Mouse (Mus musculus): Measurements from ENCODE around the gene Tjp1. TPM values are rescaled to one million over a fixed set of nuclear protein-coding genes. Genes with fewer than 3 reads are reported as not detected.

Gene Tjp1
- total RNA-seq, 2 experiments from 2014 or later = 26.1 to 32.7 TPM

DNA sequence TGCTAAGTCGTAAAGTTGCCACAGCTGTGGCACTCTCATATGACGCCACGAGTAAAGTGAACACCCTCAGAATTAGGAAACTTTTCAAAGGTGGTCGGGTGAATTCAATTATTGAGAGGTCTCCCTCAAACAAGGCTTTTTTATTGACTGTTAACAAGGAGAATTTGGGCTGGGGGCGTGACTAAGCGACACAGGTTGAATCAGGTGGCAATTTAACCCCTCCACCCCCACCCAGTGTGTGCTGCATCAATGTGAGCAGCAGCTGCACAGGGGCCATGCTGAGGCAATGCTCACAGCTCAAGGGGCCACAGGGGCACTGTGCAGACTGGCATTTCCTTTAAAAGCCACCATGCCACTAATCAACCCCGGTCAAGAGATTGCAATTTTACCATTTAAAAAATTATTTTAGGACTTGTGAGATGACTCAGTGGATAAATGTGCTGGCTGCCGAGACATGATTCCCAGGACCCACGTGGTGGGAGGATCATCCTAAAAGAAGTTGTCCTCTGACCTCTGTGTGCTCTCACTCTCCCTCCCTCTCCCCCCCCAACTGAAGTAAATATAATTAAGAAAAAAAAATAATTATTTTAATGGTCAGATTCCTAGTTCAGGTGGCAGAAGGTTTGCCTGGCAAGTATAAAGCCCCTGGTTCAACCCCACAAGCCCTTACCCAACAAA is 96.4 kb downstream of the Tjp1 start:
- DNase-seq = no peak

DNA sequence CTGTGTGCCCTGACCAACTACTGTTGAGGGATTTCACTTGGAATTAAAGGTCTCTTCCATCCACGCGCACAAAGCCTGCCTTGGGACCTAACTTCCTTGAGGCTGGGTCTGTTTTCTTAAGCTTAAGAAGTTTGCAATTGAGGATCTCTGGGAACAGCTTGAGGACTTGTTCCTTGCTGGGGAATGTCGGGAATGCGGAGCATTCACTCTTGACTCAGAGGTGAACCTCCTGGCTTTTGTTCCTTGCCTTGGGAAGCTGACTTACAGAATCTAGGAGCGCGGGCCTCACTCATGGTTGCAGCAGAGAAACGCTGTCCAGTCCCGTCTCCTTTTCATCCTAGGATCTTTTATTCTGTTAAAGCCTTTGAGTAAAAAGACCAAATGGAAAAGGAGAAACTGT is 97.2 kb downstream of the Tjp1 start:
- DNase-seq = no peak

DNA sequence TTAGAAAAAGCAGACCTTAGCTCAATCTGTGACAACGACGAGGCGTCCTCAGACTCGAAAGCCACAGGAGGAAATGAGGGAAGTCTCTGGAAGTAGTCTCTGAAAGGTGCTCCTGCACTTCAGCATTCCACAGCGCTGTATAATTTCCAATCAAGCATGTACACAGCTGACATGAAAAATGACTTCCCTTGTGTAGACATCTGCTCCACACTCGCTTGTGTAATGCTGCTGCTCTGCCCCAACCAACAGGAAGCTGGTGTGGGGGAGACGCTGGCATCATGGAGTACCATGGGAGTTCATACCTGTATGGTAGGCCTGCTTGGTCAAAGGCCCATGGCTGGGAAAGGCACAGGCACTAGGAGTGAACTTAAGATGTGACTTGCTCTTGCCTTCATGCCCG is 103.1 kb downstream of the Tjp1 start:
- no peak for DNase-seq

DNA sequence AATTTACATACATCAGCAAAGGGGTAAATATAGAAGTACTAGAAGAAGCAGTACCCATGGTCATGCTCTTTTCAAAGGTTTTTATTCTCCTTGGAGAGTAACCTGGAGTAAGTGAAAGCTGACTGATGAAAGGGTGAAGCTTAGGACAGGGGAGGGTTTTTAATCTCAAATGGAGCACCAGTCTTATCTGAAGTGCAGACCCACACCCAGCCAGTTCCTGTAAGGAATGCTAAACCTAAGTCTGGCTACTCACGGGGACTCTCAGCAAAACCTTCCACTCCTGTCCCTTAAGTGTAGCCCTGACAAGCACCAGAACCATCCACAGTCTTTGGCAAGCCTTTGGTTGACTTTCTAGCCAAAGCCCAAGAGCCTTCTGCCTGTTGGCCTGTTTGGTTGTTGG is 105.1 kb downstream of the Tjp1 start:
- no peak for DNase-seq

DNA sequence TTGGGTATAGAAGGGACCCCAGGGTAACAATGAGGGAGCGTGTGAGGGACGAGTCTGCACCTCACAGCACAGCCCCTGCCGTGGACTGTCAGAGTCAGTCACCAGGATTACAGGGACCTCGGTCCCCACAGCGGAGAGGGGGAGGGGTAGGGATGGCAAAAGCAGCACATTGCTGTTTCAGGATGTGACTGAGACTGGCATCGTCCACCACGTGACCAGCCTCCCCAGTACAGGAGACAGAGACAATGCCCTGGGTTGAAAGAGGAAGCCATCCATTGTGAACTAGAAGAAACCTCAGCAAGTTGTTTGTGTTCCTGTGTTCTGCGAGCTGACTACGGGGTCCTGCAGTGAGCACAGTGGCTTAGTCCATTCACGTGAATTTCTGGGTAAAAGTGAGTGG is 106.1 kb downstream of the Tjp1 start:
- DNase-seq = peak; percentile 20

DNA sequence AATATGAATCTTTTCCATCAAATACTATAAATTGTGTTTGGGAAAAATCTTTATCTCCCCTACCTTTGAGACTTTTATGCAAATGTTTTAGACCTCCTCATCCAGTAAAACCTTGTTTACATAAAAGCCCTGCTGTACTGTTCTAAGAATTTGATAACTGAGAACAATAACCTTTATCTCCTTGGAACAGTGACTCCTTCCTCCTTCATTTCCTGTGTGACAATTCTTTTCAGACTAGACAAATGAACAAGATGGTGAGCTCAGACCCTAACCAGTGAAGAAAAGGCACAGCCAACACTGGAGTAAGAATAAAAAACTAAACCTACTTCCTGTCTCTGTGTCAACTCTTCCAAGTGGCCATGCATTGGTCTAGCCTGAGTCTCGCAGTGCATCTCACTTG is 107.7 kb downstream of the Tjp1 start:
- DNase-seq = no peak

DNA sequence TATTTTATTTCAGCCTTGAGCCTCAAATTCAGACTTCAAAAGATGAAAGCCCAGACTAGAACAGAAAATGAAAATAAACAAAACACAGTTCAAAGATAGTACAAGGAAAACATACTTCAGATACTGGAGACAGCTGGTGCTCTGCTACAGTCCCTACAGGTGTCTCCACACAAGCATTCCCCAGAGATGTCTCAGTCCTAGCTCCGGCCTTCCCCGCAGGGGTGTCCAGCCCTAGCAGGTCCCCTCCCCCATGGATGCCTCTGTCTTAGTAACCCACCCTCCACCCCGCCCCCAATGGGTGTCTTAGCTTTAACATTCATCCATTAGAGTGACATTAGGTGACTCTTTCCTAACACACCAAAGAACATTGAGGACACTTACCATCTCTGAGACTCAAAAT is 108.6 kb downstream of the Tjp1 start:
- DNase-seq = no peak

DNA sequence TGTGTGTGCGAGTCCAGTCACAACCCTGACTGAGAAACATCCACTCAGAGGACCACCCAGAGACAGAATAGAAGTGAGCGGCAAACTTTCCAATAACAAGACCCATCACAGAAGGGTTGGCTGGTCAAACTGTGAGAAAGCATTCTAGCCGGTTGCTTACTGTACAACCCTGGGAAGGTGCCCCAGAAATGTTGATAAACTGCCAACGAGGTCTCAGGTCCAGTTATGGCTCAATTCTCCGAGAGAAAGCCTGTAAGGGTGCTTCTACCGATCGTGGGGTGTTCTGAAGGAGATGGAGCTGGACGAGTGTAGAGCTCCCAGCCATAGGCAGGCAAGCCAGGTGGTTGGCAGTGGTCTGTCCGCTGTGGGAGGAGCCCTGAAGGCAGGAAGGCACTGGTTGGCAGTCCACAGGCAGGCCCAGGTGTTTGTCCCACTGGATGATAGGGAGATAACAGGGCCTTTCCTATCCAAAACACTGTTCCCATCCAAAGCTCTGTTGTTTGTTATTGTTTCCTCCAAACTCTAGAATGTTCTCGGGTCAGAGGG is 109.1 kb downstream of the Tjp1 start:
- no peak for DNase-seq

DNA sequence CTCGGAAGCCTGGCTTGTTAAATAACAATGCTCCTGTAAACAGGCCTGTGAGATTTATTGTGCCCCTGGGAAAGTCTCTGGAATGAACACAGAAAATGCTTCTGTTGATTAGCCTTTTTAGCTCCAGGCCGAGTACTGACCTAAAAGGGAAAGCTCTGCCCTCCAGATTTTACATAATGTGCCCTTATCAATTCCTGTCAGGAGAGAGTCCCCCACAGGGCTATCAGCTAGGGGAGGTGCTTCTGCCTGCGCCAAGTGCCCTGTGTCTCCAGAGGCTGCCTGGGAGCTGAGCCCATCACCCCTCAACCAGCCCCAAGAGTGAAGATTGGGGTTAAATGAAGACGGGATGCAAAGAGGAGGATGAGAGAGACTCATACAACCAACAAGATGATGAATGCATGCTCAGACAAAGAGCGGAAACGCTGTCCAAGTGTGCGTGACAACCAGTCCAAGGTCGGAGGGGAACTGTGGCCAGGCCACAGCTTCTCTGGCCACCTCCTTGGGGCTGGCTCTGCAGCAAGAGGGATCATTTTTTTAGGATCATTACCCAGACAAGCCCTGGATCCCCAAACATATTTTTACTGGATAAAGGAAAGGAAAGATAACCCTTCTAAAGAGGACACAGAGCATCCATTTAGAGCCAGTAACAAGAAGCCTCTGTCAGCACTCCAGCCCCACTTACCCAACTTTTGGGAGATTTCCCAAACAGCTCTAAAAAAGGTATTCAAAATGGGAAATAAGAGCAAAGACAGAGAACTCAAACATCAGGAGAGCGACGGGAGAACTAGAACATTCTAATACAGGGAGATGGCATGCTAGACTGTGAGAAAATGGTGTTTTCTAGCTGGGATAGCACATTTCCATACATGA is 110.1 kb downstream of the Tjp1 start:
- peak; percentile 37 for DNase-seq

DNA sequence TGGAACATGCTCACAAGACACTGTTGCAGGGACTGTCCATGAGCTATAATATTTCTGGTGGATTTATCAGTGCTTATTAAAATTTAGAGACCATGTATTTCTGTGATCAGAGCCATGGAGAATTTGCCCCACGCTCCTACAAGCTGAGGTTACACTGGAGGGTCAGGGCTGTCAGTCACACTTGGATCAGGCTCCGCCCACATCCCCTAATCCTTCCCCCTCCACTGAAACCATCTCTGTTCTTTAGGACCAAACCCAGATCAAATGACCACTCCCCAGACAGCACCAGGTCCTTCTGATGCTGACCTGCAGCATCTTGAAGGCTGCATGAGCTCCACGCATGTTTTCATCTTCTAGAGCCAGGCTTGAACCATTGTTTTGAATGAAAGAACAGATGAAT is 111.1 kb downstream of the Tjp1 start:
- DNase-seq = no peak

DNA sequence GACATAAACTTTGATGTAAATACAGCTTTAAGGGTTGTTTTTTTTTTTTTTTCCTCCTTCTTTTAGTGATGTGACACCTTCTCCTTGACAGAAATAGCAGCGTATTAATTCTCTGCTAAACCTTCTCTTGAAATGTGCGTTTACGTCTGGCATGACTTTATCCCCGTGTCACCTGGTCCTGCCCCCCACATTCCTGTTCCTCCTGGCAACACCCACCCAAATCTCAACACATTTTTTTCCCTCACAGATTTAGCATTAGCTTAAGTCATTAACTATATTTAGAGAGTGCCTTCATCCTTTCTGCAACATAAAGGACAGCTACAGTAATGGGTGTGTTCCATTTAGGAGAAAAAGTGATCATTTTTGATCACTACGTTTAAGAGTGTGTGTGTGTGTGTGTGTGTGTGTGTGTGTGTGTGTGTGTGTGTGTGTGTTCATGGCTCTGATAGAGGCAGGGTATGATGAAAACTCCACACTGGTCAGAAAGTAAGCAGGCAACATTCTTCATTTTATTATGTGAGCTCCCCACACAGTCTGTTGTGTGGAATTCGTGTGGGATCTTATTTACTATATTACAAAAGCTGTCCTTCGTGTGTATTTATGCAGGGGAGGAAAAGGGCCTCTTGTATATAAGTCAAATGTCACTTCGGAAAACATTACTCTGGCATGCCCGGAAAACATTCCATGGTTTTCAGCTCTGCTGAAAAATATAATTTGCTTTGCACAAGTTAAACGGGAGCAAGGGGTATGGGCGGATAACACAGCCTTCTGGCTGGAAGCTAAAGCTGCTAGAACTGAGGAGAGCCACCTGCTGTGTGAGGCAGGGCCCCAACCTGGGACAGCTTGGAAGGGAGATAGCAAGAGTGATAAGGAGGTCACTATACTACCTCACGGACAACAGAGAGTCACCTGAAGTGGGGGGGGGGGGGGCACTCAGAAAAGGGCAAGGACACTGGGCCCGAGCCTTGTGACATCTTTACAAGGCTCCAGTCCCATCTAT is 113.3 kb downstream of the Tjp1 start:
- no peak for DNase-seq

DNA sequence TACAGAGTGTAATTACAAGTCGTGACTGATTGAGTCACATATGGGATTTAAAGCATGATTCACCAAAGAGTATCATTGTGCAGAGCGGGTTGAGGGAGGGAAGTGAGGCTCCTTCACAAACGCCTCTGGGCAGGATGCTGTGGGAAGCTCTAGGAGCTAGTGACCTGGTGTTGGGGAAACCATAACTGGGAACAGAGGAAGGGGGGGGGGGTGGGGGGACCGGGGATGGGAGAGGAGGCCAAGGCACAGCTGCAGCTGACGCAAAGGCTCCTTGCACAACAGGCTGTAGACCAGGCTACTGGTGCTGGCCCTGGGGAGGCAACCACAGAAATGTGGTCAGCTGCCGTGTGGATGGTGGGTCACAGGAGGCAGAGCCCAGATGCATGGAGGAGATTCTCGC is 116.9 kb downstream of the Tjp1 start:
- peak; percentile 46 for DNase-seq

DNA sequence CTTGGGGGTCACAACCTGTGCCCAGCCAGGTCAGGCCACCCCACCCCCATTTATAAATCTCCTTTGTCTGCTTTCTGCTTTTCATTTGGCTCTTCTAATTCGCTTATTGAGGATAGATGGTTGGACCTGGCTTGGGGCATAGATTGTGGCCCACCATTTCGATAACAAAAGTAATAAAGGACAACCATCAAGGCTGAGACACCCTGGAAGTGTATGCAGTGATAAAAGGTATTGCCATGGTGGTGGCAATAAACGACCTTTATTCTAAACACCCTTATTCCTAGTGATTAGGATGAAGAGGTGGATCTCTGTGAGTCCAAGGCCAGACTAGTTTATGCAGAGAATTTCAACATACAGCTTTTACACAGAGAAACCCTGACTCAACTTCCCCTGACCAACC is 121.2 kb downstream of the Tjp1 start:
- DNase-seq = no peak

DNA sequence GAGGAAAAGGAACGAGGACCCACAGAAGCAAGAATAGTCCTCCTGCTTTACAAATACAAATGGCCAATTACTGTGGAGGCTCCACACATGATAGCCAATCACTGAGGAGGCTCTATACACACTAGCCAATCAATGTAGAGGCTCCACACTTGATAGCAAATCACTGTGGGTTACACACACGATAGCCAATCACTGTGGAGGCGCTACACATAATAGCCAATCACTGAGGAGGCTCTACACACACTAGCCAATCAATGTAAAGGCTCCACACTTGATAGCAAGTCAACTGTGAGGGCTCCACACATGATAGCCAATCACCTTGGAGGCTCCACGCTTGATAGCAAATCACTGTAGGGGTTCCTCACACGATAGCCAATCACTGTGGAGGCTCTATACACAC is 125.1 kb downstream of the Tjp1 start:
- DNase-seq = no peak

DNA sequence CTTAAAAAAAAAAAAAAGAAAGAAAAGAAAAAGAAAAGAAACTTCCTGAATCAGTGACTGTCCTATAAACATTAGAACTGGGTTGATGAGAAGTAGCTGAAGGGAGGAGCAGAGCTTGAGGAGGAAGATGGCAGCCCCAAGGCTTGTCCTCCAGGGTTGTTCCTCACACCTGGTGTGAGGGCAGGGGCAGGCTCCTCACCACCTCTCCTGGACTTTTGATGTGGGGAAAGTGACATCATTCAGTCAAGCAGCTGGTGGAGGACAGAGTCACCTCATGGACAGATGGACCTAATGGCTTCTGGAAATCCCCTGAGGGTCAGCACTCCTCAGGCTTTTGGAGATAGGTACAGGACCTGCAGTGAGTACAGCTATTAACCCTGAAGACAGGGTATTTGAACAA is 126.0 kb downstream of the Tjp1 start:
- DNase-seq = no peak

DNA sequence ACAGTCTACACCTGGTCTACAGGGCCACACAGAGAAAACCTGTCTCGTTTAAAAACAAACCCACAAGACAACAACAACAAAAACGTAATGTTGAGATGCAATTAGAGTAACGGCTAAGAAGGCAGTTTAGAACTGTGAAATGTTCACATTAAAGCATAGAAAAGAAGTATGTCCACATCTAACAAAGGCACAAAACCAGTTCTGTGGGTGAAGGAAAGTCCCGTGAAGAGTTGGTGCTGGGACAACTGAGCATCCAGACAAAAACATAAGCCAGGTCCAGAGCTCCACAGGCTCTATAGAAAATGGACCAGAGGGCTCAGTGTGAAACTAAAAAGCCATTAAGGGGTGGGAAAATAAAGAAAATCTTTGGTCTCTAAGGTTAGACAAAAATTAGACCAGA is 131.7 kb downstream of the Tjp1 start:
- DNase-seq = no peak

DNA sequence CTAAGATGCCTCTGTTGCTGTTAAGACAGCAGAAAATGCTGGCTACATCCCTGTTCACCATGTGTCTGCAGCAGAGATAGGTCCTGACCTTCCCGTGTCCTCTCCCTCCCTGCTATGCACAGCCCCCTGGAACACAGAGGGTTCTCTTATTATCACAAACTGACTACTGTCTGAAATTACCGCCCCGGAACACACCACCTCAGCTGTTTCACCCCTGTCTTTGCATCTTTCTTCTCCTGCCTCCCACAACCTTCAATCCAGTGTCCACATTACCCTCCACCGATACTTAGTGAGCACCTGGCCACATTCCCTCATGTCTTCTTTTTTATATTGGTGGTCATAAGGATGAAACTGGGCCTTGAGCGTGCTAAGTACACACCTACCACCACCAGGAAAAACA is 132.4 kb downstream of the Tjp1 start:
- DNase-seq = no peak

DNA sequence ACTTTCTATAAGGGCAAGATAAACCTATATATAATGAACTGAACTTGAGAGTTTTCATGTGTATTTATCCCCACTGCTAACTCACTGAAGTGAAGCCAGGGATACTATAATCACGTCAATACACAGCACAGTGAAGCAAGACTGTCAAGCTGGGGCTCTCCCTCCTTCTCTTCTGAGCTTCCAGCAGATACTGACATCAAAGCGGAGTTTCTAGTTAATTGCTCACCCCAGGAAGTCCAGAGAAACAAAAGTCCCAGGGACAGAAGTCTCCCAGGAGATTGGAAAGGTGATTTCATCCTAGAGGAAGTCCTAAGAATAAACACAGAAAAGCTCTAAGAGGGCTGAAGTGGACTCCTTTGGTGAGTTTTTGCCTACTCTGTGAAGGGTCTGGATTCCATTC is 132.9 kb downstream of the Tjp1 start:
- no peak for DNase-seq

DNA sequence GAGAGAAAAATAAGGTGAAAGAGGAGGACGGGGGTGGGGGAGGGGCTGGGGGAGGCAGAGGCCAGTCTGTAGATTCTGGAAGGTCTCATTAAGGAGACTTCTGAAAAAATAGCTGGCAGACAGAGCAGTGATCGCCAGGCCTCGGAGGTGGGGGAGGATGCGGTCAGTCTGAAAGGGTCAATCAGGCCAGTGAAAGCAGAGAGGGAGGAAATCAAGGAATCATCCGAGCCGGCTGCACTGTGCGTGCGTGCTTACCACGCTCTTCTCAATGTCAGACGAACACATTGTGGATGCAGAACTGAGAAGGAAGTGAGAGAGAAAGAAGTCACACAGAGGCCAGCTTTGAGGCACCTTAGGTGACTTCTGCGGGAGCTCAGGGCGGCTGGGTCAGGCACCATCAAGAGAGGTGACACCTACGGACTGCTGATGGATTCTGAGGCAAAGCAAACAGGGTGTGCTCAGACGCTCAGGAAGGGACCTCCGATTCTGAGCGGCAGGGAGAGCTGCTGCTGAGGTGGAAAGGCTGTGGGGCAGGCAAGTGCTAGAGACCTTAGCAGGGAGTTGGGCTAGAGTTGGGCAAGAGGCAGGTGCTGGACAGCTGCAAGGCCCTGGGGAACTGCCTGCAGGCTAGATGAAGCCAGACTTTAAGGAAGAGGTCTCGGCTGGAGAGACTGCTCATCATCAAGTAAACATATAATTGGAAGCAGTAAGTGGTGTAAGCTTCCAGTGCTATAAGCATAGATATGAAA is 133.7 kb downstream of the Tjp1 start:
- DNase-seq = no peak

DNA sequence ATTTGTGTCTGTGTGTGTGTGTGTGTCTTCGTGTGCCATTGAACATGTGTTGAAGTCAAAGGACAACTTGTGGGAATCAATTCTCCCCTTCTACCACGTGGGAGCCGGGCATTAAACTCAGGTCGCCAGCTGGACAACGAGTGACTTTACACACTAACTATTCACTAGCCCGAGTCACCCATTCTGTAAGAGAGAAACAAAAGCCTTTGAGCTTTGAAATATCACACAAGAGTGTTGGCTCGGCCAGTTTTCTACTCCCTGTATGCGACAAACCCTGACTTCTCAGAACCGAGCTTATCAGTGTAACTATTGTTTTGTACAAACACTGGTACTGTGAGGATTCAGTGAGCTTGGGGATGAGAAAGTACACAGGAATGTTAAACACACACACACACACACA is 134.6 kb downstream of the Tjp1 start:
- no peak for DNase-seq

DNA sequence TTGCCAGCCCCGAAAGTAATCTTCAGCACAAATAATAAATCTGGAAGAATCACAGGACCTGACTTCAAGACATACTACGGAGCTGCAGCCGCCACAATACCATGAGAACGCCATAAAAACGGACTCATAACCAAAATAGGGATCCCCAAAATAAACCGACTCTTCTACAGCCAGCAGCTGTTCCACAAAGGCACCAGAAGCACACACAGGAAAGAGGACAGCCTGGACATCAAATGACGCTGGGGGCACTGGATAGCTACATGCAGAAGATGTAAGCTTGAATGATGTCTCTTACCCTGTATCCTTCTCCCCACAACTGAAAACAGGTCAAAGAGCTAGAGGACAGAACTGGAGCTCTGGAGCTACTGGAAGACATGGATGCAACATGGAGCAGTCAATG is 138.0 kb downstream of the Tjp1 start:
- DNase-seq = no peak

All from gastrocnemius, postnatal 25 days (tissue).